Mouse (Mus musculus): ENCODE measurements around the gene Slc7a7.
A peak's percentile ranks its signal among the peaks of the same experiment; 100 is the strongest.

Gene Slc7a7

DNA sequence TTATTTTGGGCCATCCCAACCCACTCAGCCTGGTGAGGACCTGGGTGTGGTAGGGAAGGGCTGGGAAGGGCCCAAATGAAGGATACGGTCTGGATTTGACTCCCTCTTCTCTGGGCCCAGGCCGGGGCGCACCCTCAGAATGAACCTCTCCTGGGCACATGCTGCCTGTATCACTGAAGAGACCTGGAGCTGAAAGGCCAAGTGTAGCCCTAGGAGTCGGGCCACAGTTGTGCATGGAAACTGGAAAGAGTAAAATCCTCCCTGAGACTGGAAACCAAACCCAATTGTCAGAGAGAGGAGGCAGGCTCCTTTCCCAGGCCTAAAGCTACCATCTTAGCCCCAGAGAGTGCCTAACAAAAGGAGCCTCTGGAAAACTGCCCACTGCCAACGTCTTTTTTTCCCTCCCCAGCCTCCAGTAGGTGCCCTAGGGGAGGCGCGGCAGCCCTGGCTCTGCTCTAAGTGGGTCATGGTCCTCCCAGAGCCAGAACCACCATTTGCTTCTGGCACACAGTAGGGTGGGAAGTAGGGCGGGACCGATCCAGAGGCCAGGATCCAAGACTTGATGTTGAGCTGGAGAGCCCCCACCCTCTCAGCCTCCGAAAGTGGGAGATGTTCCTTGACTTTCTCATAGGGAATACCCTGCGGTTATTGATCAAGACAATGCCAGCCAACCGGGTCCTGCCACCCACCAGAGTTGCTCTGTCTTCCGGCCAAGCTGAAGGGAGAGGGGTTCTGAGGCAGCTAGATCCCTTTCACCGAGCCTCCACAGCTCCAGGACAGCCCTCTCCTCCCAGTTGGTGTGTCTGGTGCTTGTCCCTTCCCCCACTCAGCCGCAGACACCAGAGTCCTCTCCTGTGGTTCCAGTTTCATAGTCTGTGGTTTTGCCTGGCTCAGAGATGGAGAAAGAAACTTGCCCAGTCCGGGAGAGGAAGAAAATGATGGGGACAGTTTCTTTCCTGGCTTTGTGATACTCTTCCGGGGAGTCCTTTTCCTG is 15.6 kb upstream of the Slc7a7 start:
- DNase-seq (ENCODE audit: low spot score) = no peak

- peak; percentile 53 for DNase-seq (ENCODE audit: low spot score)
Observed at GRCm38 (mm10) chr14:54432078-54432836, 14.7 kb upstream of the Slc7a7 start.

- DNase-seq (ENCODE audit: low spot score) = peak; percentile 78
Observed at GRCm38 (mm10) chr14:54431334-54432077, 13.9 kb upstream of the Slc7a7 start, which contains the start of gene Mmp14. TSS of gene Mmp14 (plus strand) at chr14:54431612.

- DNase-seq (ENCODE audit: low spot score) = peak; percentile 66
Observed at GRCm38 (mm10) chr14:54430406-54431145, 13.0 kb upstream of the Slc7a7 start.

DNA sequence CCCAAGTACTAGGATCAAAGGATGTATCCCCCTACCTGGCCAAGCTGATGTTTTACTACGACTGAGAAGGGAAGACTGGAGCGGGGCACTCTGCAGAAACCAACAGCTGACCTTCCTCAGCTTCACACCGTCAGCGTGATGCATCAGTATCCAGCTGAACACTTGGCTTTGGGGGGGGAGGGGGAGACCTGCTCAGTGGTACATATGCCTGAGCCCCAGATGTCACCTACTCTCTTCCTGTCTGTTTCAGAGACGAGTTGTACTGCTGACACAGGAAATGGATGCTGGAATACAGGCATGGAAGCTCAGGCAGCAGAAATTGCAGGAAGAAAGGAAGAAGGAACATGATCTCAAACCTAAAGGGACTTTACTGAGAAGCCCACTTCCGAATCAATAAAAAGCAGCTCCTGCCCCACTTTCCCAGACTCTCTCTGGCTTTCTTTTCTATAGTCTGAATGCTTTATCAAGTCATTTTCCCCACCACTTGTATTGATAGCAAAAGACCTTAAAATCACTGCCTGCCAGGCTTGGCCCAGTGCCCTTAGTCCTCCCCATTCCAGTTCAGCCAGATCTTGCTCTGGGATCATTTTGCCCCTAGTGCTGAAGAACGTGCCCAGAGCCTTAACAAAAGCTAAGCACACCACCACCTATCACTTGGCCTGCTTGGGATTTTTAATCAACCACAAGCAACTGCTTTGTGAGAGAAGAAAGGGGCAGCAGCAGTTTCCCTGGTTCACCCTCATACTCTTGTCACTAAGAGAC is 11.9 kb upstream of the Slc7a7 start:
- no peak for DNase-seq (ENCODE audit: low spot score)

GRCm38 (mm10) chr14:54428421-54428820 is 10.8 kb upstream of the Slc7a7 start:
- no peak for DNase-seq (ENCODE audit: low spot score)

DNA sequence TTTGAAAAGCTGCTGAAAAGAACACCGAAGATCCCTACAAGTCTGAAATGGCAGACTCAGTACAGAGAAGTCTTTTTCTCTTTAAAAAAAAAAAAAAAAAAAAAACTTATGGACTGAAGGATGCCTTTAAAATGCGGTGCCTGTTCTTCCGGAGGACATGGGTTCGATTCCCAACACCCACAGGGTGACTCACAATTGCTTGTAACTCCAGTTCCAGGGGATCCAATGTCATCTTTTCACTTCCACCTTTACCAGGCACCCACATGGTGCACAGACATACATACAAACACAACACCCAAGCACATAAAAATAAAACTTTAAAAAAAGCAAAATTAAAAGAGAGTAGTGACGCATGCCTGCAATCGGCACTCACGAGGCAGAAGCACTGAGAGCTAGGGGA is 10.1 kb upstream of the Slc7a7 start:
- no peak for DNase-seq (ENCODE audit: low spot score)

GRCm38 (mm10) chr14:54426689-54427398 is 9.3 kb upstream of the Slc7a7 start, which contains the start of gene Mrpl52:
TSS of gene Mrpl52 (plus strand) at chr14:54426909.
- DNase-seq (ENCODE audit: low spot score) = peak; percentile 95

GRCm38 (mm10) chr14:54426003-54426688 is 8.6 kb upstream of the Slc7a7 start:
- no peak for DNase-seq (ENCODE audit: low spot score)

DNA sequence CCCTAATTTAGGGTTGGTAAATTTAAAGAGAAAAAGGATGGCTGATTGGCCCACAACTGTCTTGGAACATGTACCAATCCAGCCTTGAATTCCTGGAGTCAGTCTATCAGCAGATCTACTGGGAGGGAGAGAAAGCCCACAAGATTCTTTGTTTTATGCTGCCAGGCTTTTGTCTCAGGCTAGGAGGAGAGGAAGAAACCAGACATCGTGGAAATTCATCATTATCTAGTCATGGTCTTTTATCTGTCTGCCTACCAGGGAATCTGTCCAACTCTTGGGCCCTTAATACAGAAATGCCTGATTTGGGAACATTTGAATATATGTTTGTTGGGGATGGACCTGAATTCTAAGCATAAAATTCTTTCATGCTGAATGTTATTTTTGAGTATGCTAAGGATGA is 8.0 kb upstream of the Slc7a7 start:
- DNase-seq (ENCODE audit: low spot score) = no peak

DNA sequence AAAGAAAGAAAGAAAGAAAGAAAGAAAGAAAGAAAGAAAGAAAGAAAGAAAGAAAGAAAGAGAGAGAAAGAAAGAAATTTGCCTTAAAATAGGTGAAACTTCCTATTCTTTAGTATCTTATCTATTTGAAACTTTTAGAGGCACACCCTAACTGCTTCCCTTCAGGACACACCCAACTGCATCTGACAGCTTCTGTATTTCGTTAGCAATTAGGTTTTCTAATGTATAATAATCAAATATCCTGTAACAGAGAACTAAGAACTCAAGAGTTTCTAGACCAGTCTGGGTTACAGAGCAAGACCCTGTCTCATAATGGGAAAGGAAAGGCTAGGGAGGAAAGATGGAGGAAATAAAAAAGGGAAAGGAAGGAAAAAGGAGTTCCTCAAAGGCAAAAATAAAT is 7.1 kb upstream of the Slc7a7 start:
- no peak for DNase-seq (ENCODE audit: low spot score)

- DNase-seq (ENCODE audit: low spot score) = peak; percentile 60
Observed at GRCm38 (mm10) chr14:54423406-54423805, 5.8 kb upstream of the Slc7a7 start.

- DNase-seq (ENCODE audit: low spot score) = peak; percentile 51
Observed at GRCm38 (mm10) chr14:54421014-54421413, 3.4 kb upstream of the Slc7a7 start.

DNA sequence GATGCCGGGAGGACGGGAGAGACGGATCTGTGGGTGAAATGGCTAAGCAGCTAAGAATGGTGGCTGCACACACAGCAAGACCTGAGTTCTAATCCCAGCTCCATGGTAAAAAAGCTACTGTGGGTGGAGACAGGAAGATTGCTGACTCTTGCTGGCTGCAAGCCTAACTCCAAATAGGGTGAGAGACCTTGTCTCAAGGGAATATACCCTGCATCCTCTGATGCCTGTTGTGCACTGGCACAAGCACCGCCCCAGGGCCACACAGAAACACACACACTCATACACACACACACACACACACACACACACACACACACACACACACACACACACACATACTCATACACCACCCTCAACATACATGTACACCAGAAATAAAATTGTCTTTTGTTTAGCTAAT is 750 bp downstream of the Slc7a7 start:
- DNase-seq (ENCODE audit: low spot score) = no peak

GRCm38 (mm10) chr14:54416229-54416775 is 1.3 kb downstream of the Slc7a7 start:
- DNase-seq (ENCODE audit: low spot score) = no peak

GRCm38 (mm10) chr14:54415241-54416020 is 2.1 kb downstream of the Slc7a7 start:
- DNase-seq (ENCODE audit: low spot score) = no peak

DNA sequence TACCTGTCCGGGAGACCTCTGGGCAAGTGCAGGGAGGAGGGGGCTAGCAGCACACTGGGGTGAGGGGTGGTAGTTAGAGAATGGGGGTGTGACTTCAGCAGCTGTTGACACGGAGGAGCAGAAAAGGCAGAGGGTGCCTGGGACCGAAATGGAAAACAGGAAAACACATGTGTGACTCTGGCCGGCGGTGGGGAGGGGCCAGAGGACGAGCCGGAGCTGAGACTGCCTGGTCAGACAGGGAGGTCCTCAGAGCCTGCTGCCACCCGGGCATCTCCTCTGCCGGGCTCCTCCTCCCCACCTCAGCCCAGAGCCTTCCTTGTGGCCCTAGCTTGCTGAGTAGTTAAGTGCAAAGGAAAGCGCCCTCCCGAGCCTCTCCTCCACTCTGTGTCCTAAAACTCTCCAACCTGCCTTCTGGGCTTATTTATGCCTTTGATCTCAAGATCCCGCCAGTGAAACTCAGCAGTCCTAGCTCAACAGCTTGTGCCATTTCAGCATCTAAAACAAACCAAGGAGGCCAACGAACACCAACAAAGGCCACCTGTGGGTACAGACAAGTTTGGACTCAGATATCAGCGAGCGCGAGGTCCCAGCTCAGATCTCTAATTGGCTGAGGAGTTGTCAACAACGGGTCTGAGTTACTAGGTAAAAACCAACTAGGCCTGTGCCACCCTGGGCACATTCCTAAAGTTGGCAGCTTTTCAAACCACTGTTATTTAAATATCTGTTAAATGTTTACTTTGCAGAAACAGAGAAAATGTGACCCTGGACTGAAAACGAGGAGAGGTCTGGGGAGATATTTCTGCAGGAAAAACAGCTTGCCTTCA is 3.5 kb downstream of the Slc7a7 start:
- DNase-seq (ENCODE audit: low spot score) = peak; percentile 63
